Mouse (Mus musculus) spleen, adult 2 months (tissue): ENCODE measurements around the gene Tmem203. TPM values are rescaled to one million over a fixed set of nuclear protein-coding genes. Genes with fewer than 3 reads are reported as not detected.

Experiments
- DNase-seq, 2 experiments: peaks; one replicate each; pipeline versions ENCODE4 v3.0.0 to v3.0.0-alpha.2; 2012 to 2021; ENCODE audit warnings: low spot score in 2 of 2, low read depth in 1 of 2
- H3K27ac ChIP-seq: fragments of 200-500 bp; 2 replicates; pipeline ENCODE4 v1.5.1; 2012; ENCODE audit warnings: low read length, inconsistent platforms; ENCODE audit not compliant: insufficient read depth
- H3K27me3 ChIP-seq: fragments of 200-500 bp; 2 replicates; pipeline ENCODE4 v1.6.1; 2012; ENCODE audit warnings: mild to moderate bottlenecking, moderate library complexity, low read length, inconsistent platforms; ENCODE audit not compliant: control insufficient read depth, insufficient read depth
- H3K36me3 ChIP-seq: fragments of 200-500 bp; 2 replicates; pipeline ENCODE4 v1.6.1; 2012; ENCODE audit warnings: mild to moderate bottlenecking, low read length, inconsistent platforms; ENCODE audit not compliant: control insufficient read depth, insufficient read depth
- H3K4me1 ChIP-seq: fragments of 200-500 bp; 2 replicates; pipeline ENCODE4 v1.6.1; 2011; ENCODE audit warnings: inconsistent platforms; ENCODE audit not compliant: control insufficient read depth, insufficient read depth, insufficient read length
- H3K4me3 ChIP-seq: fragments of 200-500 bp; 2 replicates; pipeline ENCODE4 v1.5.1; 2011; ENCODE audit warnings: mild to moderate bottlenecking, inconsistent platforms; ENCODE audit not compliant: insufficient read depth, insufficient read length; ENCODE audit errors: extremely low read depth
- CTCF ChIP-seq: fragments of 200-500 bp; IDR thresholded peaks from 2 replicates; pipeline ENCODE4 v1.5.1; 2011; ENCODE audit warnings: mild to moderate bottlenecking, inconsistent platforms; ENCODE audit not compliant: insufficient read depth, insufficient read length, insufficient replicate concordance; ENCODE audit errors: extremely low read depth
- POLR2A ChIP-seq: fragments of 200-500 bp; IDR thresholded peaks from 2 replicates; pipeline ENCODE4 v1.6.1; 2011; ENCODE audit warnings: low read depth, low read length, inconsistent platforms
- WGBS: fragments of 180-500 bp; shearing (Covaris S2); methylation state at CpG from one replicate; pipeline ENCODE4 v1.1.7; 2018; 5-methylcytosine and 5-hydroxymethylcytosine counted together
- polyA plus RNA-seq: library from polyadenylated mRNA; depleted of rRNA; stranded (reverse); fragments of >200 nt; gene quantifications from 2 replicates; pipeline ENCODE4 v1.2.3, GENCODE M21; 2012

Tmem203 gene
- polyA plus RNA-seq, 1 experiment = 44.4 TPM

- H3K27me3 ChIP-seq = peaks cover 11% of the 10 kb centered on the region
- no peak for DNase-seq
- no peak overlapping the region for H3K27ac ChIP-seq
- peaks cover 9% of the 10 kb centered on the region for H3K4me1 ChIP-seq
- no peak overlapping the region for H3K4me3 ChIP-seq
- no peak for TF ChIP-seq POLR2A
- no peak for TF ChIP-seq CTCF
- WGBS = 71% methylated on average over 8 of the region's 8 CpGs
- no peaks in the 10 kb centered on the region for H3K36me3 ChIP-seq
Measured at GRCm38 (mm10) chr2:25240310-25240709, 14.9 kb upstream of the Tmem203 start.

GRCm38 (mm10) chr2:25240723-25241437, 14.4 kb upstream of the Tmem203 start:
- peaks cover 9% of the 10 kb centered on the region for H3K4me1 ChIP-seq
- TF ChIP-seq CTCF (no peak), POLR2A (no peak)
- DNase-seq = no peak
- H3K27ac ChIP-seq = no peak overlapping the region
- 3% methylated on average over 29 of the region's 29 CpGs for WGBS
- H3K4me3 ChIP-seq = peak overlapping the region; percentile 53; the same call in 1 of the 2 replicates
- H3K36me3 ChIP-seq = no peaks in the 10 kb centered on the region
- H3K27me3 ChIP-seq = peaks cover 11% of the 10 kb centered on the region

GRCm38 (mm10) chr2:25241438-25241775, 13.8 kb upstream of the Tmem203 start:
- H3K27me3 ChIP-seq = peaks cover 11% of the 10 kb centered on the region
- DNase-seq = no peak
- H3K4me3 ChIP-seq = no peak overlapping the region
- H3K27ac ChIP-seq = no peak overlapping the region
- 13% methylated on average over 6 of the region's 6 CpGs for WGBS
- peaks cover 9% of the 10 kb centered on the region for H3K4me1 ChIP-seq
- no peaks in the 10 kb centered on the region for H3K36me3 ChIP-seq
- TF ChIP-seq POLR2A (no peak), CTCF (no peak)

- no peak for TF ChIP-seq CTCF
- TF ChIP-seq POLR2A = no peak
- Histone ChIP-seq H3K4me3 (peak within 1 kb of the TSS; percentile 40; the same call in 1 of the 2 replicates), H3K27ac (no peak within 1 kb of the TSS), H3K4me1 (peaks cover 9% of the 10 kb centered on the region), H3K36me3 (no peaks in the 10 kb centered on the region; the same call in 1 of the 2 replicates), H3K27me3 (peaks cover 11% of the 10 kb centered on the region)
- no peak for DNase-seq
- WGBS = 2% methylated on average over 50 of the region's 59 CpGs
Measured at GRCm38 (mm10) chr2:25242101-25242506, 13.1 kb upstream of the Tmem203 start, which contains the start of the genes Rnf208 and Cysrt1. Gene Rnf208 (plus strand): TSS chr2:25242255. Gene Cysrt1 (minus strand): TSS chr2:25242452.

GRCm38 (mm10) chr2:25243342-25243741, 11.9 kb upstream of the Tmem203 start:
- Histone ChIP-seq H3K4me1 (peaks cover 9% of the 10 kb centered on the region), H3K27me3 (peaks cover 11% of the 10 kb centered on the region), H3K36me3 (peaks cover 8% of the 10 kb centered on the region; the same call in 1 of the 2 replicates), H3K27ac (no peak overlapping the region), H3K4me3 (no peak overlapping the region)
- no peak for DNase-seq
- TF ChIP-seq CTCF = no peak
- TF ChIP-seq POLR2A = no peak
- WGBS = 87% methylated on average over 8 of the region's 8 CpGs

- H3K4me3 ChIP-seq = no peak overlapping the region
- peaks cover 11% of the 10 kb centered on the region for H3K27me3 ChIP-seq
- no peak overlapping the region for H3K27ac ChIP-seq
- 83% methylated on average over 4 of the region's 4 CpGs for WGBS
- peaks cover 9% of the 10 kb centered on the region for H3K4me1 ChIP-seq
- H3K36me3 ChIP-seq = peaks cover 14% of the 10 kb centered on the region
- DNase-seq = no peak
- TF ChIP-seq CTCF (no peak), POLR2A (no peak)
Measured at GRCm38 (mm10) chr2:25244144-25244543, 11.1 kb upstream of the Tmem203 start.
